Mouse (Mus musculus) limb, embryonic 13.5 days (tissue): ENCODE data around the gene Zfp68. TPM values are rescaled to one million over a fixed set of nuclear protein-coding genes. Genes with fewer than 3 reads are reported as not detected.
"Not testable (repeated sequence)": the region's sequence is repeated elsewhere in the genome, so short reads cannot be mapped to it uniquely, and the experiment has no call there.

Experiments used
- ATAC-seq: fragments of 200-750 bp; cut with Nextera tagmentation; 2 replicates; pipeline ENCODE4 v1.8.0; 2017; ENCODE audit warnings: low read depth, moderate number of reproducible peaks, moderate TSS enrichment; ENCODE audit not compliant: low FRiP score
- H3K27ac ChIP-seq: fragments of 300-500 bp; sonication (generic); 2 replicates; pipeline ENCODE4 v1.5.1; 2015; ENCODE audit warnings: inconsistent platforms, mild to moderate bottlenecking, moderate library complexity
- H3K27me3 ChIP-seq: fragments of 300-500 bp; sonication (generic); 2 replicates; pipeline ENCODE4 v1.6.1; 2015; ENCODE audit warnings: mild to moderate bottlenecking, inconsistent platforms
- H3K36me3 ChIP-seq: fragments of 300-500 bp; sonication (generic); 2 replicates; pipeline ENCODE4 v1.6.1; 2015; ENCODE audit warnings: inconsistent platforms, mild to moderate bottlenecking, moderate library complexity
- H3K4me1 ChIP-seq: fragments of 300-500 bp; sonication (generic); 2 replicates; pipeline ENCODE4 v1.6.1; 2015; ENCODE audit warnings: inconsistent platforms
- H3K4me2 ChIP-seq: fragments of 300-500 bp; sonication (generic); replicated peaks from 2 replicates; pipeline ENCODE4 v1.6.1; 2015; ENCODE audit warnings: inconsistent platforms, mild to moderate bottlenecking, moderate library complexity
- H3K4me3 ChIP-seq: fragments of 300-500 bp; sonication (generic); 2 replicates; pipeline ENCODE4 v1.5.1; 2015; ENCODE audit warnings: moderate library complexity, mild to moderate bottlenecking, inconsistent platforms
- H3K9ac ChIP-seq: fragments of 300-500 bp; sonication (generic); 2 replicates; pipeline ENCODE4 v1.6.1; 2015; ENCODE audit warnings: mild to moderate bottlenecking, inconsistent platforms
- H3K9me3 ChIP-seq: fragments of 300-500 bp; sonication (generic); 2 replicates; pipeline ENCODE4 v1.6.1; 2016; ENCODE audit warnings: inconsistent platforms
- WGBS: fragments of 180-500 bp; shearing (Covaris S2); methylation state at CpG from one replicate; pipeline ENCODE4 v1.1.7; 2015; 5-methylcytosine and 5-hydroxymethylcytosine counted together
- microRNA-seq: library from miRNA; unstranded; fragments of <30 nt; microRNA quantifications from one replicate; pipeline ENCODE4, GENCODE M21; 2016
- polyA plus RNA-seq: library from polyadenylated mRNA; unstranded; fragments of >200 nt; fragmentation: Nextera tagmentation; extraction: Ambion mirVana; gene quantifications from 2 replicates; pipeline ENCODE4 v1.2.1, GENCODE M21; 2015

The Zfp68 gene
- polyA plus RNA-seq, 1 experiment from 2014 or later, result 87.4 TPM

DNA sequence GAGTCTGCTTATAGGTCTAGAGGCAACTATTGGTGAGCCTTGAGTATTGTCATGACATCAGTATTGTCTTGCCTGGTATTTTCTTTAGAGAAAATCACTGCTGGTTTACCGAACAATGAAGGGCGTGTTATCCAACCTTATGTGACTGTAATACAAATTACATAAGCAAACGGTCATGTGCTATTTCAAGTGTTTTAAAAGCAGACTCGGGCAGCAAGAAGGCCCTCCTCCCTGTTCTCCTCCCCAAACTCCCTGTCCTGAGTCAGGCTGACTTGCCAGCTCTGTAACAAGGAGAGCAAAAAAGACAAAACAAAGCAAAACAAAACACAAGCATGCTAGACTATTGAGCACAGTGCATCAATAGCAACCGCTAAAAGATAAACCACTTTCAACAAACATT lies 1.3 kb upstream of the Zfp68 start:
- Histone ChIP-seq H3K27ac (no peak overlapping the region), H3K4me1 (peaks cover 16% of the 10 kb centered on the region), H3K9me3 (peaks cover 25% of the 10 kb centered on the region), H3K9ac (no peak overlapping the region), H3K4me3 (no peak overlapping the region), H3K36me3 (peaks cover 28% of the 10 kb centered on the region), H3K27me3 (no peaks in the 10 kb centered on the region), H3K4me2 (no peak overlapping the region)
- ATAC-seq, result no peak
- 89% methylated on average over 5 of the region's 5 CpGs for WGBS

DNA sequence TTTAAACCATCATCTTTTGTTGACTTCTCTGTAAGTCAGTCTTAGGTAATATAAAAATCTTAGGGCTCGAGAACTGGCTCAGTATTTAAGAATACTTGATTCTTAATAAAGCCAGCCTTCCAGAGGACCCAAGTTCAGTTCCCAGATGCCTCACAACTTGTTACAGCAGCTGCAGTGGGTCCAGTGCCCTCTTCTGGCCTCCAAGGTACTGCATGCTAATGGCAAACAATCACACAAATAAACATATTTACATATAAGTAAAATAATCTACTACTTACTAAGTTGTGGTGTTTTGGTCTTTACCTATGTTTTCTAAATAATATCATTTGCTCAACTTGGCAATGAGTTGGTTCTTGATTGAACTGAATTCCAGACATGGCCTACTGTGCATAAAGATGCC lies 1.2 kb downstream of the Zfp68 start:
- WGBS, result 95% methylated on average over 1 of the region's 1 CpGs
- H3K36me3 ChIP-seq, result peaks cover 53% of the 10 kb centered on the region
- peak overlapping the region; percentile 83 for H3K4me3 ChIP-seq
- H3K4me2 ChIP-seq, result peak overlapping the region; percentile 46
- peaks cover 48% of the 10 kb centered on the region for H3K9me3 ChIP-seq
- no peak overlapping the region for H3K27ac ChIP-seq
- H3K27me3 ChIP-seq, result no peaks in the 10 kb centered on the region
- H3K9ac ChIP-seq, result no peak overlapping the region
- no peaks in the 10 kb centered on the region for H3K4me1 ChIP-seq
- ATAC-seq, result no peak

DNA sequence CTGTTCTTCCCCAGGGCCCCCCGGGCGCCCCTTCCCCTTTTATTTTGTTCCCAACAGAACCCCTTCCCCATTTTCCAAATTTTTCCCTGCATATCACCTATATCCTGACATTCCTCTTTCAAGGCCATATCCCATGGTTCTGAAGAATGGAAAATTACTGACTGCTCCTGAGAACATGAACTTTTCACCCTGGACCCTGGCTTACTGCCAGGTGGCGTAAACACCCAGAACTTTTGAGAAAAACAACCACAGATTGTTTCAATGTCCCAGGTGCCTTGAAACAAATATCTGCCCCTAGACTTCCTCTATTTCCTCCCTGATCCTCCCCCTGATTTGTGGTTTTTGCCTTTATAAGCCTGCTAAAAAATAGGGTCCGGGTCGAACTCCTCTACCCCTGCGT lies 32.2 kb downstream of the Zfp68 start:
- H3K4me2 ChIP-seq, result no peak overlapping the region
- no peak overlapping the region for H3K4me3 ChIP-seq
- H3K9ac ChIP-seq, result no peak overlapping the region
- H3K4me1 ChIP-seq, result no peaks in the 10 kb centered on the region
- no peak for ATAC-seq
- H3K27ac ChIP-seq, result no peak overlapping the region
- no peaks in the 10 kb centered on the region for H3K27me3 ChIP-seq
- 87% methylated on average over 6 of the region's 6 CpGs for WGBS
- H3K9me3 ChIP-seq, result peaks cover 19% of the 10 kb centered on the region
- H3K36me3 ChIP-seq, result no peaks in the 10 kb centered on the region

DNA sequence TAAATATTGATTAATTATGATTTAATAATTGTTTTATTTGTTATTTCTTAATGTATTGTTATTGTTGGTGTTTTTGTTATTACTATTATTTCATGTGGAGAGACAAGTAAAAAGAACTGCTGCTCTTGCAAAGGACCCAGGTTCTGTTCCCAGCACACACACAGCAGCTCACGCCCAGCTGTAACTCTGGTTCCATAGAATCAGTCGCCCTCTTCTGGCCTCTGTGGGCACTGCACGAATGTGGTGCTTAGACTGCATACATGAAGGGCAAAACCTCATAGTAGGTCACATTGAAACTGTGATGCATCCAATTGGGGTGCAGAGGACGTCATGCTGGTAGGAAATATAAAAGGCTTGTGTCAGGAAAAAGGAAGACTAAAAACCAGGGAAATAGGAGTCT lies 47.9 kb downstream of the Zfp68 start:
- H3K27me3 ChIP-seq, result no peaks in the 10 kb centered on the region
- no peak overlapping the region for H3K4me3 ChIP-seq
- no peak overlapping the region for H3K4me2 ChIP-seq
- H3K9ac ChIP-seq, result no peak overlapping the region
- H3K4me1 ChIP-seq, result no peaks in the 10 kb centered on the region
- no peak for ATAC-seq
- H3K9me3 ChIP-seq, result no peaks in the 10 kb centered on the region
- no peak overlapping the region for H3K27ac ChIP-seq
- WGBS, result 47% methylated on average over 4 of the region's 4 CpGs
- H3K36me3 ChIP-seq, result no peaks in the 10 kb centered on the region

DNA sequence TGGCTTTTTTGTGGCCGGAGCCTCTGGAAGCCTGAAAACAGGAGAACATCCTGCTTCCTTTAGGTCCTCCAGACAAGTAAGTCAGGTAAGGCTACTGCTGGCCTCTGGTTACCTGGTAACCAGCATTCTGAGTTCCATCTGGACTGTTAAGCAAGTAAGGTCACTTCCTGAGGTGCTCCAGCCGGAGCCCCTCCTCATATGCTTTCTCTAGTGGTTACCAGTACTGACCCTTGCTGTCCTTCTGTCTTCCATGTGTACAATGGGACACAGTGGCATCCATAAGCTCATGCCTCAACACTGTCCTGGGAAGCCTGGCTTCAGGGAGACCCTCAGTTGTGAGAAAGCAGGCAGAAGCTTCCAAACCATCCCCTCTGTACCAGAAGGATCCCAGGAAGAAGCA lies 54.9 kb downstream of the Zfp68 start, which contains the start of gene 1700123K08Rik:
Gene 1700123K08Rik, minus strand, starts transcription at position 101 of the 400 bp plus-strand sequence.
- not testable (repeated sequence) for H3K36me3 ChIP-seq, H3K4me2 ChIP-seq, H3K9ac ChIP-seq, H3K27ac ChIP-seq, H3K4me1 ChIP-seq, H3K27me3 ChIP-seq, H3K9me3 ChIP-seq, ATAC-seq, H3K4me3 ChIP-seq
- 87% methylated on average over 2 of the region's 2 CpGs for WGBS

Small RNA genes lying within 50 kb of the gene (microRNA-seq; reads per million reads assigned to microRNA genes)
- gene Gm24082, result not detected

Other genes with a start within 250 kb of the Zfp68 start
- 56.2 and 56.6 TPM in 2 replicates for gene Zfp157, start 178.3 kb downstream of the Zfp68 start, polyA plus RNA-seq
- not detected in 2 replicates for gene 1700123K08Rik, start 55.0 kb downstream of the Zfp68 start, polyA plus RNA-seq
- 20.8 and 20.9 TPM in 2 replicates for gene A430033K04Rik, start 3.1 kb upstream of the Zfp68 start, polyA plus RNA-seq
- gene Fam20c, start 134.8 kb upstream of the Zfp68 start, polyA plus RNA-seq, result 4.3 and 4.5 TPM in 2 replicates
- not detected in 2 replicates for gene Gm5294, start 200.3 kb upstream of the Zfp68 start, polyA plus RNA-seq